Mouse (Mus musculus) ES-Bruce4 (cell line): Measurements from ENCODE around the gene Scamp4. TPM values are rescaled to one million over a fixed set of nuclear protein-coding genes. Genes with fewer than 3 reads are reported as not detected.

Source experiments
- H3K27ac ChIP-seq: 2 replicates; pipeline ENCODE4 v1.5.1; 2012; ENCODE audit warnings: low read length, inconsistent platforms; ENCODE audit not compliant: insufficient read depth
- H3K27me3 ChIP-seq: 2 replicates; pipeline ENCODE4 v1.6.1; 2012; ENCODE audit warnings: mild to moderate bottlenecking, low read length, inconsistent platforms; ENCODE audit not compliant: control insufficient read depth, poor library complexity, insufficient read depth, severe bottlenecking
- H3K36me3 ChIP-seq: 2 replicates; pipeline ENCODE4 v1.6.1; 2012; ENCODE audit warnings: inconsistent platforms, mild to moderate bottlenecking, low read length, moderate library complexity; ENCODE audit not compliant: control insufficient read depth, poor library complexity, insufficient read depth, severe bottlenecking
- H3K4me1 ChIP-seq: one replicate; pipeline ENCODE4 v1.8.1; 2011; ENCODE audit warnings: low read length; ENCODE audit not compliant: control insufficient read depth, insufficient read depth
- H3K4me3 ChIP-seq: 2 replicates; pipeline ENCODE4 v1.5.1; 2011; ENCODE audit warnings: low read depth, mild to moderate bottlenecking, low read length
- H3K9ac ChIP-seq: 2 replicates; pipeline ENCODE4 v1.6.1; 2012; ENCODE audit warnings: low read depth, mild to moderate bottlenecking, inconsistent platforms; ENCODE audit not compliant: poor library complexity, severe bottlenecking
- H3K9me3 ChIP-seq: replicated peaks from 2 replicates; pipeline ENCODE4 v1.6.1; 2012; ENCODE audit warnings: mild to moderate bottlenecking, low read length, inconsistent platforms; ENCODE audit not compliant: control insufficient read depth, poor library complexity, insufficient read depth, severe bottlenecking
- CTCF ChIP-seq: IDR thresholded peaks from one replicate; pipeline ENCODE4 v1.8.1; 2011; ENCODE audit warnings: low read depth, low read length
- EP300 ChIP-seq: IDR thresholded peaks from 2 replicates; pipeline ENCODE4 v1.6.1; 2011; ENCODE audit warnings: low read depth, low read length; ENCODE audit not compliant: insufficient read depth
- POLR2A ChIP-seq: IDR thresholded peaks from one replicate; pipeline ENCODE4 v1.8.1; 2011; ENCODE audit warnings: low read length; ENCODE audit not compliant: insufficient read depth
- polyA plus RNA-seq: library from polyadenylated mRNA; stranded (reverse); fragments of >200 nt; gene quantifications from 2 replicates; pipeline ENCODE4 v1.2.4, GENCODE M21; 2011; ENCODE audit warnings: low read depth; ENCODE audit not compliant: missing spikeins, insufficient read depth, insufficient read length

The Scamp4 gene
- polyA plus RNA-seq, 1 experiment: 68.9 TPM

- H3K4me3 ChIP-seq: peak overlapping the region; percentile 94
- H3K9ac ChIP-seq: peak overlapping the region; percentile 94
- H3K36me3 ChIP-seq: no peaks in the 10 kb centered on the region
- peak overlapping the region; percentile 49 for H3K27ac ChIP-seq
- H3K4me1 ChIP-seq: peaks cover 9% of the 10 kb centered on the region
- H3K27me3 ChIP-seq: no peaks in the 10 kb centered on the region
- TF ChIP-seq EP300 (no peak), POLR2A (no peak), CTCF (no peak)
- no peaks in the 10 kb centered on the region for H3K9me3 ChIP-seq
These were observed 26.1 kb upstream of the Scamp4 start for GRCm38 (mm10) chr10:80576351-80577194.

GRCm38 (mm10) chr10:80577195-80578130 is 25.2 kb upstream of the Scamp4 start, which contains the start of gene Klf16:
TSS of gene Klf16 (minus strand) at chr10:80577321.
- Histone ChIP-seq H3K4me1 (peaks cover 7% of the 10 kb centered on the region), H3K27me3 (no peaks in the 10 kb centered on the region)
- TF ChIP-seq EP300 (peak; percentile 70), CTCF (no peak), POLR2A (peak; percentile 44)

GRCm38 (mm10) chr10:80578131-80578750 is 24.4 kb upstream of the Scamp4 start:
- Histone ChIP-seq H3K27me3 (no peaks in the 10 kb centered on the region), H3K4me1 (peaks cover 7% of the 10 kb centered on the region)
- 0 out of 2 replicates have a peak, but pooled peaks have one; percentile 13 for TF ChIP-seq EP300
- TF ChIP-seq CTCF: peak; percentile 71
- TF ChIP-seq POLR2A: peak; percentile 56

More at GRCm38 (mm10) chr10:80577195-80578130, 25.2 kb upstream of the Scamp4 start, which contains the start of gene Klf16:
- Histone ChIP-seq H3K27ac (peak within 1 kb of the TSS; percentile 94), H3K36me3 (no peaks in the 10 kb centered on the region), H3K4me3 (peak within 1 kb of the TSS; percentile 94), H3K9ac (peak within 1 kb of the TSS; percentile 94), H3K9me3 (no peaks in the 10 kb centered on the region)

GRCm38 (mm10) chr10:80578911-80579310 is 23.8 kb upstream of the Scamp4 start:
- TF ChIP-seq POLR2A (no peak), CTCF (peak; percentile 55), EP300 (no peak)
- Histone ChIP-seq H3K27ac (peak overlapping the region; percentile 71), H3K27me3 (no peaks in the 10 kb centered on the region), H3K4me3 (peak overlapping the region; percentile 61), H3K9ac (peak overlapping the region; percentile 94), H3K9me3 (no peaks in the 10 kb centered on the region), H3K4me1 (peaks cover 5% of the 10 kb centered on the region), H3K36me3 (no peaks in the 10 kb centered on the region)

More at GRCm38 (mm10) chr10:80578131-80578750, 24.4 kb upstream of the Scamp4 start:
- peak overlapping the region; percentile 94 for H3K27ac ChIP-seq
- H3K4me3 ChIP-seq: peak overlapping the region; percentile 77
- H3K36me3 ChIP-seq: no peaks in the 10 kb centered on the region
- H3K9me3 ChIP-seq: no peaks in the 10 kb centered on the region
- peak overlapping the region; percentile 94 for H3K9ac ChIP-seq

- Histone ChIP-seq H3K9me3 (no peaks in the 10 kb centered on the region), H3K36me3 (no peaks in the 10 kb centered on the region), H3K27ac (no peak overlapping the region), H3K4me3 (no peak overlapping the region), H3K4me1 (no peaks in the 10 kb centered on the region), H3K9ac (no peak overlapping the region), H3K27me3 (no peaks in the 10 kb centered on the region)
- TF ChIP-seq EP300 (no peak), CTCF (no peak), POLR2A (no peak)
These were observed 19.6 kb upstream of the Scamp4 start for GRCm38 (mm10) chr10:80583047-80583446.
